Mouse (Mus musculus) heart, embryonic 14.5 days (tissue): ENCODE data around the gene Lrrtm1. TPM values are rescaled to one million over a fixed set of nuclear protein-coding genes. Genes with fewer than 3 reads are reported as not detected.

ENCODE experiments used
- ATAC-seq: fragments of 200-750 bp; cut with Nextera tagmentation; 2 replicates; pipeline ENCODE4 v1.8.0; 2017; ENCODE audit warnings: low read depth, moderate TSS enrichment; ENCODE audit not compliant: insufficient number of reproducible peaks, insufficient read depth, low FRiP score
- H3K27ac ChIP-seq, 2 experiments: fragments of 200-500 bp in 1 of 2; fragments of 300-500 bp in 1 of 2; sonication (generic) in 1 of 2; replicated peaks in 1 of 2; 2 replicates each; pipeline ENCODE4 v1.5.1; 2012 to 2014; ENCODE audit warnings: low read depth in 2 of 2, low read length in 2 of 2, control low read depth in 1 of 2, mild to moderate bottlenecking in 1 of 2, mixed read lengths in 1 of 2; ENCODE audit not compliant: control insufficient read depth in 1 of 2, insufficient read depth in 1 of 2
- H3K27me3 ChIP-seq: fragments of 300-500 bp; sonication (generic); 2 replicates; pipeline ENCODE4 v1.6.1; 2014; ENCODE audit warnings: mild to moderate bottlenecking, low read length, control low read depth; ENCODE audit not compliant: control insufficient read depth, insufficient read depth
- H3K36me3 ChIP-seq: fragments of 300-500 bp; sonication (generic); 2 replicates; pipeline ENCODE4 v1.6.1; 2014; ENCODE audit warnings: mild to moderate bottlenecking, control low read depth, low read length, mixed read lengths; ENCODE audit not compliant: control insufficient read depth, insufficient read depth
- H3K4me1 ChIP-seq, 2 experiments: fragments of 200-500 bp in 1 of 2; fragments of 300-500 bp in 1 of 2; sonication (generic) in 1 of 2; 2 replicates each; pipeline ENCODE4 v1.6.1; 2012 to 2014; ENCODE audit warnings: low read length in 2 of 2, control low read depth in 1 of 2, mixed read lengths in 1 of 2; ENCODE audit not compliant: control insufficient read depth in 2 of 2, insufficient read depth in 2 of 2
- H3K4me2 ChIP-seq: fragments of 300-500 bp; sonication (generic); 2 replicates; pipeline ENCODE4 v1.6.1; 2014; ENCODE audit warnings: mild to moderate bottlenecking, low read length
- H3K4me3 ChIP-seq, 2 experiments: fragments of 200-500 bp in 1 of 2; fragments of 300-500 bp in 1 of 2; sonication (generic) in 1 of 2; 2 replicates each; pipeline ENCODE4 v1.5.1; 2012 to 2014; ENCODE audit warnings: low read length in 2 of 2, mild to moderate bottlenecking in 2 of 2, control low read depth in 1 of 2, low read depth in 1 of 2, moderate library complexity in 1 of 2; ENCODE audit not compliant: control insufficient read depth in 1 of 2, insufficient read depth in 1 of 2
- H3K9ac ChIP-seq: fragments of 300-500 bp; sonication (generic); 2 replicates; pipeline ENCODE4 v1.6.1; 2014; ENCODE audit warnings: mild to moderate bottlenecking, low read length
- H3K9me3 ChIP-seq: fragments of 300-500 bp; sonication (generic); 2 replicates; pipeline ENCODE4 v1.6.1; 2016; ENCODE audit warnings: low read length, control low read depth; ENCODE audit not compliant: control insufficient read depth
- WGBS: fragments of 180-500 bp; shearing (Covaris S2); extraction: QIAGEN DNeasy Blood & Tissue Kit; methylation state at CpG from one replicate; pipeline ENCODE4 v1.1.7; 2014; 5-methylcytosine and 5-hydroxymethylcytosine counted together
- polyA plus RNA-seq: library from polyadenylated mRNA; unstranded; fragments of >200 nt; fragmentation: Nextera tagmentation; extraction: Ambion mirVana; gene quantifications from 2 replicates; pipeline ENCODE4 v1.2.1, GENCODE M21; 2014

Lrrtm1 gene
- 0.86 and 1.1 TPM in 2 replicates for polyA plus RNA-seq

DNA sequence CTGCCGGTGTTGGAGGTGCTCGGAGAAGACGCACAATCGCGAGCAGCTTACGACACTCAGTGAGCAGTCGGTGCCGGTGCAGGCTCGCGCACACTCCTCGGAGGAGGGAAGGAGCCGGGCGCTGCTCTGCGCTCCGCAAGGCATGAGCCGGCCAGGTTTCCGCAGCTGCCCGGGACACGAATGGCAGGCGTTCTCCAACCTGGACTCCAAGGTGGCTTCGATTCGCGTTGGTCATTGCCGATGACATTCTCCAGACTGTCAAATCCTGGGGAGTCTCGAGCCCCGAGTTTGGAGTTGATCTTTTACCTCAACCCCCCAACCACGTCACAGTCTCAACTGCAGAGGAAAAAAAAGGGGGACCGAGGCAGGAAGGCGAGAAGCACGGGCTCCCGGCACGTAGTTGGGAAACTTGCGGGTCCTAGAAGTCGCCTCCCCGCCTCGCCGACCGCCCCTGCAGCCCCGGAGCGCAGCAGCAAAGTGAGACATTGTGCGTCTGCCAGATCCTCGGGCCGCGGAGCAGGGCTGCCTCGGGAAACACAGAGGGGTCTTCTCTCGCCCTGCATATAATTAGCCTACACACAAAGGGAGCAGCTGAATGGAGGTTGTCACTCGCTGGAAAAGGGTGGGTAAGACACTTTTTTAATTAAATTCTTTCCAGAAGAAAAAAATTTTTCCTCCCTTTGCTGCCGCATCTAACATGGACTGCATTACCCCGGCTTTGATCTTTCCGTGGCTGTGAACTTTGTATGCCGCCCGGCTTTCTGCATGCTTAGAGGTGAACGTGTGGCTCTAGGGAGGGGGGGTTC is at the start of gene Lrrtm1:
Gene Lrrtm1, plus strand, starts transcription at position 89 of the 806 bp plus-strand sequence.
- ATAC-seq = no peak; the same call in 1 of the 2 replicates
- Histone ChIP-seq H3K27ac (no peak within 1 kb of the TSS), H3K4me1 (peaks cover 0 to 11% of the 10 kb centered on the region in 2 experiments; a peak in 3 of 4 replicates), H3K9ac (no peak within 1 kb of the TSS), H3K27me3 (peaks cover 67% of the 10 kb centered on the region), H3K36me3 (no peaks in the 10 kb centered on the region), H3K4me3 (peak within 1 kb of the TSS; percentile 39 to 42), H3K9me3 (no peaks in the 10 kb centered on the region), H3K4me2 (peak within 1 kb of the TSS; percentile 78)
- under 1% methylated on average over 53 of the region's 53 CpGs for WGBS

DNA sequence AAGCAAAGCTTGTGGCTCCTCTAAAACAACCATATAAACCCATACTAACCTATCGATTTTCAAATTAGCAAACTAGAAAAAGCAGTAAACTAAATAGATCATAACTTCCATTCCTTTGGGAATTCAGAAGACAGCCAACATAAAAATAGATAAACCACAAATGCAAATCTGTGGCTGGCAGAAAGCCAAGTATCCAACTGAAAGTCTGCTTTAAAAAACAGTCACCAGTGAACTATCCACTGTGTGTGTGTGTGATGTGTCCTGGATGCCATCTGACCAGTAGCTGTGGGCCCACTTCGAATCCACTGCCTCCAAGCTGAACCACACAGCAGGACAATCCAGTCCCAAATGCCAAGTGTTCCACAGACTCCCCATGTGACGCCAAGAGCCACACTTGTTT is 45.8 kb upstream of the Lrrtm1 start:
- no peak for ATAC-seq
- H3K27me3 ChIP-seq = no peaks in the 10 kb centered on the region
- H3K4me1 ChIP-seq = no peaks in the 10 kb centered on the region
- no peak overlapping the region for H3K9ac ChIP-seq
- H3K4me3 ChIP-seq = no peak overlapping the region
- no peaks in the 10 kb centered on the region for H3K36me3 ChIP-seq
- no peak overlapping the region for H3K27ac ChIP-seq
- H3K9me3 ChIP-seq = no peaks in the 10 kb centered on the region
- WGBS = 80% methylated on average over 3 of the region's 3 CpGs
- H3K4me2 ChIP-seq = no peak overlapping the region

DNA sequence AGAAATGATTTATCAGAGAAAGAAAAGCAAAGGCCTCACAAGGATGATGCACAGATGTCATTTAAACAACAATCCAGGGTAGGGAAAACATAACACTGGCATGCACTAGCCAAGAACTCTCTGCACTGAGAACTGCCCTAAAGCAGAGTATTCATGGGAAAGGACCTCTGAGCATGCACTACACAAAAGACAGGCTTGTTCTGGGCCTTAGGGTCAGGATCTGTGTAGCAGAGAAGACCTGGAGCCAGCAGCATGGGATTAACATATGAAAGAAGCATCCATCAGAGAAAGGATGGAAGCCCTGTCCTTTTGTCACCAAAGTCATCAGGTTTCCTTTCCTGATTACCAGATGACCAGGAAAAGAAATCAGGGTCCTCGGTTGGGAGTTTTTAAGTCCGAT is 43.1 kb upstream of the Lrrtm1 start:
- H3K27ac ChIP-seq = no peak overlapping the region
- no peaks in the 10 kb centered on the region for H3K27me3 ChIP-seq
- no peak for ATAC-seq
- H3K9ac ChIP-seq = no peak overlapping the region
- no peaks in the 10 kb centered on the region for H3K4me1 ChIP-seq
- no peak overlapping the region for H3K4me3 ChIP-seq
- 77% methylated on average over 2 of the region's 2 CpGs for WGBS
- no peak overlapping the region for H3K4me2 ChIP-seq
- H3K9me3 ChIP-seq = no peaks in the 10 kb centered on the region
- H3K36me3 ChIP-seq = no peaks in the 10 kb centered on the region

DNA sequence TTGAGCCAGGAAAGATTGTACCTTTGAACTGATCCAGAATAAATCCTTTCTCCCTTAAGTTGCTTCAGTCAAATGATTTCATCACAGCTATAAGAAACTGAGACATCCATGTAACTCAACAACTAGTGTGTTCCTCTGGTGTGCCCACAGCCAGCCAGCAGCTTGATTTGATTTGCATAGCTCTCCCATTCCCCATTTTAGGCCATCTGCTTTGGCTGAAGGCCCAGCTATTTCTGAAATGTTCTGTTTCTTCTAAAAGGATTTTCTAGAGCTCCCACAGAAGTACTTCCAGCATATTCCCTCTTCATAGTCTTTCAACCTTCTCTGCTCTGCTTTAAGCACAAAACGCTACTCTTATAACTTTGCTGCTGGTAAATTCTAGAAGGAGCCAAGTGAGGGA is 33.3 kb upstream of the Lrrtm1 start:
- Histone ChIP-seq H3K27me3 (no peaks in the 10 kb centered on the region), H3K4me2 (no peak overlapping the region), H3K36me3 (no peaks in the 10 kb centered on the region), H3K27ac (no peak overlapping the region), H3K4me3 (no peak overlapping the region), H3K9me3 (no peaks in the 10 kb centered on the region), H3K9ac (no peak overlapping the region), H3K4me1 (no peaks in the 10 kb centered on the region)
- WGBS = 74% methylated on average over 1 of the region's 1 CpGs
- no peak for ATAC-seq

DNA sequence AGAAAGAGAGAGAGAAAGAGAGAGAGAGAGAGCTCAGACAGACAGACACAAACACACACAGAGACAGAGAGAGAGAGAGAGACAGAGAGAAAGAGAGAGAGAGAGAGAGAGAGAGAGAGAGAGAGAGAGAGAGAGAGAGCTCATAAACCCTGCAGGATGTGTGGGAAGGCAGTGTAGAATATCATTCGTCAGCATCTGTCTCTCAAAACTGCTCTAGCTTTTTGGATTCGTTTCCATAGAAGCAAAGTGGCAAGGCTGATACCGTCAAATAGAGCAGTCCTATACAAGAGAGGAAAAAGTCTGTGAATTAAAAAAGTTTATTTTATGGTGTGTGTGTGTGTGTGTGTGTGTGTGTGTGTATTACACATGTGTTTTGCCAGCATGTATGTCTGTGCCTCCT is 32.6 kb upstream of the Lrrtm1 start:
- Histone ChIP-seq H3K4me3 (no peak overlapping the region), H3K9me3 (no peaks in the 10 kb centered on the region), H3K27ac (no peak overlapping the region), H3K27me3 (no peaks in the 10 kb centered on the region), H3K36me3 (no peaks in the 10 kb centered on the region), H3K4me1 (no peaks in the 10 kb centered on the region), H3K4me2 (no peak overlapping the region), H3K9ac (no peak overlapping the region)
- ATAC-seq = no peak
- 67% methylated on average over 3 of the region's 3 CpGs for WGBS

DNA sequence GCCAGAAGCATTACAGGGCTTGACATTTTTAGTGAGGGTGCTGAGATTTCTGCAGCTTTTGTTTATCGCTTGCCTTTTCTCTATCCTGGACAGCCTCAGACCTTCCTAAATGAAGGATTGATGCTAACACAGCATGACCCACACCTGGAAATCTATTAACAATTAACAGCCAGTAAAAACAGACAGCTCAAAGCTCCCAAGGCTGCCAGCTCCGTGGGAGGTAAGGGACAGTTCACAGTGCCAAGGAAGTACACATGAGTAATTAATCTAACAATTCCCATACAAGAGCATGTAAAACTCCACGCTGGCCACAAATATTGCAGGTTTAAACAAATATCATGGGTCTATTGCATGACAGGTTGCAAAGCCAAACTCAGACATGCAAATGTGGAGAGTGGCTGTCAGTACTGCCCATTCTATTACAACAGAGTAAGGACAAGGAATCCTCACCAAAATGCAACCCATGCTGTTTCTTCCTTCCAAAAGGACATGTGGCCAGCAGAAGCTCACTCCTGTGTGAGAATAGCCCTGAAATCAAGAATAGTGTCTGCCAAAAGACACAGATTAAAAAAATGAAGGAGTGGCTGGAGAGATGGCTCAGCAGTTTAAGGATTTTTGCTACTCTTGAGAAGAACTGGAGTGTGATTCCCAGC is 28.6 kb upstream of the Lrrtm1 start:
- Histone ChIP-seq H3K4me2 (no peak overlapping the region), H3K4me1 (no peaks in the 10 kb centered on the region), H3K27ac (no peak overlapping the region), H3K9ac (no peak overlapping the region), H3K36me3 (no peaks in the 10 kb centered on the region), H3K27me3 (no peaks in the 10 kb centered on the region), H3K4me3 (no peak overlapping the region), H3K9me3 (no peaks in the 10 kb centered on the region)
- ATAC-seq = no peak
- 56% methylated on average over 3 of the region's 3 CpGs for WGBS

DNA sequence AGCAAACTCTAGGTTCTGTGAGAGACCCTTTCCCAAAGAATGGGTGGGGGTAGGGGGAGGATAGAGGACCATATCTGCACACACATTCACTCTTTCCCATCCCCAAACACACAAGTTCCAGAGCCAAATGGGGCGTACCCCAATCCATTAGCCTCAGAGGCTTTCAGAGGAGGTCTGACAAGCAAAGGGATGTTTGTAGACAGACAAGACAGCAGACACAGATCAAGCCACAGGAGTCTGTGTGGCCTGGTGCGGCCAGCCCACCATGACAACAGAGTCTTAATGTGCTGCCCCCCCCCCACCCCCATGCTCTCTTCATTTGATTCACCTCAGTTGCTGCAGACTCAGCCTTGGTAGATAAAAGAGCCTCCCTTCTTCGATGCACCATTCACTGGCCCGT is 27.2 kb upstream of the Lrrtm1 start:
- Histone ChIP-seq H3K27ac (no peak overlapping the region), H3K4me2 (no peak overlapping the region), H3K36me3 (no peaks in the 10 kb centered on the region), H3K9me3 (no peaks in the 10 kb centered on the region), H3K9ac (no peak overlapping the region), H3K4me1 (no peaks in the 10 kb centered on the region), H3K4me3 (no peak overlapping the region), H3K27me3 (no peaks in the 10 kb centered on the region)
- 79% methylated on average over 4 of the region's 4 CpGs for WGBS
- no peak for ATAC-seq
